Mouse (Mus musculus) frontal cortex, postnatal 14 days (tissue): Measurements from ENCODE around the gene Fcor.

Experiments
- DNase-seq, 2 experiments: peaks; one replicate each; pipeline ENCODE4 v3.0.0; 2022; ENCODE audit warnings: low spot score in 2 of 2

The Fcor gene

DNA sequence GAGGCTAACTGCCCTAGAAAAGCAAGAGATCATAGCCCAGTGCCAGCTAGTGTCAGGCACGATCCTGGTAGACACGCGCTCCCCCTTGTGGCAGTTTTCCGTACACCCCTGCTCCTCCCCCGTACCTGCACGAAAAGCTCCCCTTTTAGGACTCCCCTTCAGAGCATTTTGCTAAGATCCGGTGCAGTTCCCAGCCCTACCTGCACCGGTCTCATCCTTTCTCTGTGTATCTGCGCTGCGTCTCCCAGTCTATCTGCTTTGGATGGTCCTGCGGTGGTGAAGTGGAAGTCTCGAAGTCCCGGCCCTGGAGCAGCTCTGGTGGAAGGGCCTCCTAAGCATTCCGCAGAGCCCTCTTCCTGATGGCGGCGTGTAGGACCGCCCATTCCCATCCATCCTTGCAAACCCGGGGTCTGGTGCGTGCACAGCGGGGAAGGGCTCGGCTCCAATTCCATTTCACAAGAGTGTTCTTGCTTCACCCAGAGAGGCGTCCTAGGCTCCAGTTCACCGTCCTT lies at the start of gene Fcor:
Gene Fcor (minus strand): TSS at position 383 of the 512 bp plus-strand sequence.
- DNase-seq: peak; percentile 75 to 86

GRCm38 (mm10) chr8:3721041-3721440 lies 48.9 kb upstream of the Fcor start:
- no peak for DNase-seq

GRCm38 (mm10) chr8:3720551-3720950 lies 48.4 kb upstream of the Fcor start, which contains the start of gene Clec4g:
Clec4g (minus strand) TSS chr8:3720651.
- no peak for DNase-seq

- peak; percentile 25 to 49 for DNase-seq
Observed at GRCm38 (mm10) chr8:3718559-3718958, 46.4 kb upstream of the Fcor start.

DNA sequence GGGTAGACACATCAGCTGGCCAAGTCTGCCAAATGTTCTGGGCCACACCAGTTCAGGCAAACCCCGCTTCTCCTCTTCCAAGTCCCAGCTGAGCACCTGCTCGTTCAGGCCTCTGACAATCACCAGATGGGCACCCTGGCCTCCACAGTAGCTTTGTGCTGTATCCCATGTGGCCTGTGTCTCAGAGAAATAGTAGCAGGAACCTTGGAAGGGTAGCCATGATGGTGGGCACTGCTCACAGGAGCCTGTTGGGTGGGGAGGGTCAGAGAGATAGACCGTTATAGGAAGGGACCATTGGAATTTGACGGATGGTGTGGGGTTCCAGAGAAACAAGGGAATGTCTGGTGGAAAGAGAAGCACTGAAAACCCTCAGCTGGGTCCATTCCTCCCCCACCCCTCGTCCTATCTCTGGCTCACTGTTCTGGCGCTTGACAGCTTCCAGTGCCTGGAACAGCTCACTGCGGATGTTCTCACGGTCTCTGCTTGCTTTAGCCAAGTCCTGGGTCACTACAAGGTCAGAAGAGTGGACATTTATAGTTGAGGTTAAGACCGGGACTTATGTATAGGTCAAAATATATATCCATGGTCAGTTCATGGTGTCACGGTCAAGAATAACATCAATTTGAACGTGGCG lies 45.3 kb upstream of the Fcor start:
- no peak for DNase-seq

- DNase-seq: no peak
Observed at GRCm38 (mm10) chr8:3711646-3712045, 39.5 kb upstream of the Fcor start.

GRCm38 (mm10) chr8:3710312-3710711 lies 38.1 kb upstream of the Fcor start:
- no peak for DNase-seq

GRCm38 (mm10) chr8:3707611-3708010 lies 35.4 kb upstream of the Fcor start:
- no peak for DNase-seq

DNA sequence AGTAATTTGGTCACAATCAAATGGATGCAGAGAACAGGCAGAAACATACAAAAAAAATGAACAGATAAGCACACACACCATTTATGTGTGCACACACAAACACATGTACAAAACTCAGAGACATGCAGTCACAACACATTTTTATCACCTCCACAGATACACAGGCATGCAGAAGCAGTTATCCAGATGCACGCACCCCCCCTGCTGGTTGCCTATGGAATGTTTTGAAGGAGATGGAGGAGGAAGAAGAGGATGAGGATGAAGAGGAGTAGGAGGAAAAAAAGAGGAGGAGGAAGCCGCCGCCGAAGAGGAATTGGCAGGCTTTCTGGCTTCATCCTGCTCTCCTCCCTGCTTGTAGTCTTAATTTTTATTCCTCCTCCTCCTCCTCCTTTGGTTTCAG lies 33.5 kb upstream of the Fcor start:
- no peak for DNase-seq

DNA sequence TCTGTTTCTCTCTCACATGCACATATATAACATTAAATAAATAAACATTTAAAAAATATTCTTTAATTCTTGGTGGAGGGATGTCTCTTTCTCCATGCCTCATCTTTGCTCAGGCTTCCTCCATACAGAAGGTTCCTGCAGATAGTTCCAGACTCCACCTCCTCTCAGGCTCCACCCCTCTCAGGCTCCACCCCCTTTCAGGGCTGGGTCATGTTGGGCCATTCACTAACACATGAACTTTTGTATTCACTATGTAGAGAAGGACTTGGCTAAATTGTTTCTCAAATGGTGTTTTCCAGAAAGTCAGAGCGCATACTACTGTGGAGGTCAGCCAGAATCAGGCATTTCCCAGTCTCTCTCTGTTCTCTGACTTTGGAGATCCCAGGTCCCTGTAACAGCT lies 29.3 kb upstream of the Fcor start:
- no peak for DNase-seq

DNA sequence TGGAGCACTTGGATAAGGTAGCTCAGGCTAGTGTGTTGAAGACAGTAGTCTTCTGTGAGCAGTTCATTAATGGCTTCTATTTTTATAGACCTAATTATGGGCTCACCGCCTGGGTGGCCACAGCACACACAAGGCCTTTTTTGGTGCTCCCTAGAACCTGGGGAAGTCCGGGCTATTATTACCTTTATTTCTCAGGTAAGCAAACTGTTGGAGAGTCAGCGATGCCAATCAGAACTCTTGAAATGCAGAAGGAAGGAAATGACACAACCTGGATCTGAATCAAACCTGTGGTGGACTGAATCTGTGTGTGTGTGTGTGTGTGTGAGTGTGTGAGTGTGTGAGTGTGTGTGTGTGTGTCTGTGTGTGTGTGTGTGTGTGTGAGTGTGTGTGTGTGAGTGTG lies 22.0 kb upstream of the Fcor start, which contains the start of gene Fcer2a:
Gene Fcer2a (minus strand): TSS at position 55 of the 400 bp plus-strand sequence.
- no peak for DNase-seq

- no peak for DNase-seq
Observed at GRCm38 (mm10) chr8:3690774-3691173, 18.6 kb upstream of the Fcor start.

DNA sequence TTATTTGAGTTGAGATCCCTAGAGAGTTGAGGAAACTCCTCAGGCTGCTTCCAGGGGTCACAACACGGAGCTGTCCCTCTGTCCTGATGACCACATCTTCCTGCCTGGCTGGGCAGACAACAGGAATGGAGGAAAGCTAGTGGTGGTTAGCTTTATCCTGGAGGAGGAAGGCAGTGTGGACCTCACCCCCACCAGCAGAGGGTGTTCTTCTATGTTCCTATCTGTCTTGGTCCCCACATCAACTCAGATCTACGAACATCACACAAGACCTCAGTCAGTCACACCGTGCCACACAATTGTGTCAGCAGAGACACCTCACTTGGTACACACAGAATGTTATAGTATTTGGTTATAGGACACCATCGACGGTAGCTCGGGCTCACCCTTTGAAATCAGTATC lies 15.4 kb upstream of the Fcor start:
- DNase-seq: no peak

DNA sequence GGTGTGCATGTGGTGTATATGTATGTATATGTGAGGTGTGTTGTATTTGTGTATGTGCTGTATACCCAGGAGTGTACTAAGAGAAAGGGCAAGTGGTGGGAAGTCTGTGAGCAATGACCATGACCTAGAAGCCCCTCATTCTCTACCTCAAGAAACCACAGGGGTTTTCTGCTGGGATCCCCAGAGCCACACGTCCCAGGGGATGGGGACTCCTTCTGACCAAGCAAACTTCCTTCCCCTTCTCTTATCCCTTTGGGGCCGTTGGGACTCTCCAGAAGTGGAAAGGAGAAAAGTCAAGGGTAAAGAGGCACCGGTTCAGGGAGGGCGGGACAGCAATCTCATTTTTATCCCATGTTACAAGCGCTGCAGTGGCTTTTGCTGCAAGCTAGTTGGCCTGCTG lies 13.3 kb upstream of the Fcor start:
- no peak for DNase-seq

GRCm38 (mm10) chr8:3684530-3684929 lies 12.4 kb upstream of the Fcor start:
- no peak for DNase-seq

DNA sequence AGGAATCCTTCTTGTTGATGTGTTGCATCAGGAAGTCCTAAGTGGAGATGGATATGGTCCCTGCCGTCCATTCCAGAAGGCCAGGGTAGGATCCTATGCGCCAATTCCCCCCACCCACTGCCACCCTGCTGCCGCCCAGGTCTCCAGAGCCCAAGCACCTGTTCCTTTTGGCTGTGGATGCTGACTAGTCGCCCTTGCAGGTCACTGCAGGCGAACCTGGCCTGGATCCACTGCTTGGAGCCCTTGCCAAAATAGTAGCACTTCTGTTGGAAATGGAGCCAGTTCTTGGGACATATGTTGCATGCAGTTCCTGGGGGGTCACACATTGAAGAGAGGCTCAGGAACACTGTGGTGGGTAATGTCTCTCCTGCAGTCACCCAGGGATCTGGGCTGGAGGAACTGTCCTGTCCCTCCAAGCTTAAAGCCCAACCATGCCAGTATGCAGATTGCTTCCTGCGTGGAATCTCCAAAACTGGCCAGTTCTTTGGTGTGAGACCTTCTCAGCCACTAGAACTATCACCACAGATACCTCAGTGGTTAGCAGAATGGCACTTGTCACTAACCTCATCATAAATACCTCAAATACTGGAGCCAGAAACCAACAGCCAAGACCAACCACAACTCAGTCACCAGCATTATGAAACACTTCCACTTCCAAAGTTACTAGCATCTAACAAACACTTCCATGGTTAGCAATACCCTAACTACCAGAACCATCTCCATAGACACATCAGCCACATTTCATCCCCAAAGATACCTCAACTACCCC lies 11.4 kb upstream of the Fcor start:
- no peak for DNase-seq

GRCm38 (mm10) chr8:3682435-3682834 lies 10.3 kb upstream of the Fcor start:
- no peak for DNase-seq

- no peak for DNase-seq
Observed at GRCm38 (mm10) chr8:3679656-3680055, 7.5 kb upstream of the Fcor start.

GRCm38 (mm10) chr8:3679236-3679635 lies 7.1 kb upstream of the Fcor start:
- no peak for DNase-seq

GRCm38 (mm10) chr8:3678831-3679230 lies 6.7 kb upstream of the Fcor start:
- no peak for DNase-seq

DNA sequence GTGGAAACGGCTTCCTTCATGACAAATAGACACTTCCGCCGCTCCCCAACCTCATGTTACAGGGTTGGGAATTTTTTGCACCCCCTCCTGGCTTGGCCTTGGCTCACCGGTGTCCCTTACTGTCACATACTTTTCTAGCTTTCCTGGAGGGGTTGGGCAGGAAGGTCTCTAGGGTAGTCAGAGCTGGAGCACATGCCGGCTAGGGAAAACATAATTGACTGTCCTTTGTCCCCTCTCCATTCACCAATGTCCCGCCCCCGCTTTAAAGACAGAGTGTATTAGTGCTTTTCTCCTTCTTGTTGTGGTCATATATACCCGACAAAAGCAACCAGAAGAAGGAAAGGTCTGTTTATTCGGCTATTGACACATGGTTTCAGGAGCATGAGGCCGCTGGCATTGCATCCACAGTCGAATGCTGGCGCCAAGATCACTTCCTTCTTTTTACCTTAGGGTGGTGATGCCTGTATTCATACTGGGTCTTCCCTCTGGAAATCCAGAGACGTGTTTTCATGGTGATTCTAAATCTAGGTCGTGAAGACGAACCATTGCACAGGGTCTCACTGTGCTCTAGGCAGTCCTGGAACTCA lies 4.9 kb upstream of the Fcor start:
- no peak for DNase-seq

- DNase-seq: peak; percentile 88 to 94
Observed at GRCm38 (mm10) chr8:3676131-3676992, 4.2 kb upstream of the Fcor start, which contains the start of gene Trappc5. Trappc5 (plus strand) TSS chr8:3676299.
